Mouse (Mus musculus): ENCODE data around the gene Sgms2. TPM values are rescaled to one million over a fixed set of nuclear protein-coding genes. Genes with fewer than 3 reads are reported as not detected.
A peak's percentile ranks its signal among the peaks of the same experiment; 100 is the strongest.

Sgms2 gene
- total and polyA plus RNA-seq, 2 experiments from 2014 or later = 1.1 to 1.3 TPM

GRCm38 (mm10) chr3:131357643-131358042 is 133.6 kb downstream of the Sgms2 start:
- 80% methylated on average over 3 of the region's 3 CpGs for WGBS
- DNase-seq (ENCODE audit: low spot score) (no peak), ATAC-seq (ENCODE audit: insufficient read depth, low read depth) (no peak)
- H3K4me3 ChIP-seq (ENCODE audit: low read depth, low read length) = no peak overlapping the region
- no peaks in the 10 kb centered on the region for H3K36me3 ChIP-seq (replicated peaks; ENCODE audit: control insufficient read depth, insufficient read depth, low read length)
- TF ChIP-seq CTCF (IDR thresholded peaks at IDR 0.05; ENCODE audit: low read depth) (no peak), EP300 (IDR thresholded peaks at IDR 0.05; ENCODE audit: low read depth) (no peak)
- no peak overlapping the region for H3K9ac ChIP-seq (replicated peaks; ENCODE audit: low read depth, low read length)
- H3K4me1 ChIP-seq (ENCODE audit: control insufficient read depth, insufficient read depth) = no peaks in the 10 kb centered on the region
- H3K27me3 ChIP-seq (ENCODE audit: control insufficient read depth, insufficient read depth, low read length) = no peaks in the 10 kb centered on the region
- no peak overlapping the region for H3K4me2 ChIP-seq (ENCODE audit: low read depth, low read length)
- H3K27ac ChIP-seq (ENCODE audit: low read depth) = no peak overlapping the region
- H3K9me3 ChIP-seq (replicated peaks; ENCODE audit: control insufficient read depth, low read length) = no peaks in the 10 kb centered on the region

- H3K36me3 ChIP-seq (replicated peaks; ENCODE audit: control insufficient read depth, insufficient read depth, low read length) = no peaks in the 10 kb centered on the region
- TF ChIP-seq EP300 (IDR thresholded peaks at IDR 0.05; ENCODE audit: low read depth) = no peak
- no peak for TF ChIP-seq CTCF (IDR thresholded peaks at IDR 0.05; ENCODE audit: low read depth)
- 59% methylated on average over 5 of the region's 5 CpGs for WGBS
- ATAC-seq (ENCODE audit: insufficient read depth, low read depth) (no peak), DNase-seq (ENCODE audit: low spot score) (no peak)
- H3K4me3 ChIP-seq (ENCODE audit: low read depth, low read length) = no peak overlapping the region
- H3K27me3 ChIP-seq (ENCODE audit: control insufficient read depth, insufficient read depth, low read length) = no peaks in the 10 kb centered on the region
- H3K9ac ChIP-seq (replicated peaks; ENCODE audit: low read depth, low read length) = no peak overlapping the region
- H3K9me3 ChIP-seq (replicated peaks; ENCODE audit: control insufficient read depth, low read length) = no peaks in the 10 kb centered on the region
- no peaks in the 10 kb centered on the region for H3K4me1 ChIP-seq (ENCODE audit: control insufficient read depth, insufficient read depth)
- no peak overlapping the region for H3K4me2 ChIP-seq (ENCODE audit: low read depth, low read length)
- H3K27ac ChIP-seq (ENCODE audit: low read depth) = no peak overlapping the region
These were observed 135.2 kb downstream of the Sgms2 start for GRCm38 (mm10) chr3:131356026-131356425.

- H3K27me3 ChIP-seq (ENCODE audit: control insufficient read depth, insufficient read depth, low read length) = no peaks in the 10 kb centered on the region
- H3K36me3 ChIP-seq (replicated peaks; ENCODE audit: control insufficient read depth, insufficient read depth, low read length) = no peaks in the 10 kb centered on the region
- no peak overlapping the region for H3K4me2 ChIP-seq (ENCODE audit: low read depth, low read length)
- H3K9me3 ChIP-seq (replicated peaks; ENCODE audit: control insufficient read depth, low read length) = no peaks in the 10 kb centered on the region
- no peak for TF ChIP-seq CTCF (IDR thresholded peaks at IDR 0.05; ENCODE audit: low read depth)
- no peak for TF ChIP-seq EP300 (IDR thresholded peaks at IDR 0.05; ENCODE audit: low read depth)
- H3K4me1 ChIP-seq (ENCODE audit: control insufficient read depth, insufficient read depth) = no peaks in the 10 kb centered on the region
- 83% methylated on average over 7 of the region's 7 CpGs for WGBS
- DNase-seq (ENCODE audit: low spot score) (no peak), ATAC-seq (ENCODE audit: insufficient read depth, low read depth) (no peak)
- H3K4me3 ChIP-seq (ENCODE audit: low read depth, low read length) = no peak overlapping the region
- no peak overlapping the region for H3K9ac ChIP-seq (replicated peaks; ENCODE audit: low read depth, low read length)
- no peak overlapping the region for H3K27ac ChIP-seq (ENCODE audit: low read depth)
These were observed 140.7 kb downstream of the Sgms2 start for GRCm38 (mm10) chr3:131350539-131350938.

GRCm38 (mm10) chr3:131349013-131349412 is 142.2 kb downstream of the Sgms2 start:
- ATAC-seq (ENCODE audit: insufficient read depth, low read depth) = no peak
- H3K9me3 ChIP-seq (replicated peaks; ENCODE audit: control insufficient read depth, low read length) = no peaks in the 10 kb centered on the region
- H3K4me3 ChIP-seq (ENCODE audit: low read depth, low read length) = no peak overlapping the region
- H3K27me3 ChIP-seq (ENCODE audit: control insufficient read depth, insufficient read depth, low read length) = no peaks in the 10 kb centered on the region
- H3K27ac ChIP-seq (ENCODE audit: low read depth) = no peak overlapping the region
- WGBS = 73% methylated on average over 6 of the region's 6 CpGs
- DNase-seq (ENCODE audit: low spot score) = no peak
- no peak overlapping the region for H3K9ac ChIP-seq (replicated peaks; ENCODE audit: low read depth, low read length)
- no peak overlapping the region for H3K4me2 ChIP-seq (ENCODE audit: low read depth, low read length)
- no peaks in the 10 kb centered on the region for H3K36me3 ChIP-seq (replicated peaks; ENCODE audit: control insufficient read depth, insufficient read depth, low read length)
- TF ChIP-seq EP300 (IDR thresholded peaks at IDR 0.05; ENCODE audit: low read depth) = no peak
- TF ChIP-seq CTCF (IDR thresholded peaks at IDR 0.05; ENCODE audit: low read depth) = no peak
- no peaks in the 10 kb centered on the region for H3K4me1 ChIP-seq (ENCODE audit: control insufficient read depth, insufficient read depth)

GRCm38 (mm10) chr3:131348579-131348950 is 142.6 kb downstream of the Sgms2 start:
- H3K36me3 ChIP-seq (replicated peaks; ENCODE audit: control insufficient read depth, insufficient read depth, low read length) = no peaks in the 10 kb centered on the region
- no peak for DNase-seq (ENCODE audit: low spot score)
- no peak overlapping the region for H3K4me2 ChIP-seq (ENCODE audit: low read depth, low read length)

GRCm38 (mm10) chr3:131347831-131348578 is 143.2 kb downstream of the Sgms2 start:
- 60% methylated on average over 6 of the region's 6 CpGs for WGBS
- Histone ChIP-seq H3K4me1 (ENCODE audit: control insufficient read depth, insufficient read depth) (no peaks in the 10 kb centered on the region), H3K9me3 (replicated peaks; ENCODE audit: control insufficient read depth, low read length) (no peaks in the 10 kb centered on the region), H3K27ac (ENCODE audit: low read depth) (no peak overlapping the region), H3K9ac (replicated peaks; ENCODE audit: low read depth, low read length) (no peak overlapping the region), H3K4me3 (ENCODE audit: low read depth, low read length) (no peak overlapping the region), H3K4me2 (ENCODE audit: low read depth, low read length) (no peak overlapping the region), H3K36me3 (replicated peaks; ENCODE audit: control insufficient read depth, insufficient read depth, low read length) (no peaks in the 10 kb centered on the region), H3K27me3 (ENCODE audit: control insufficient read depth, insufficient read depth, low read length) (no peaks in the 10 kb centered on the region)
- no peak for ATAC-seq (ENCODE audit: insufficient read depth, low read depth)
- TF ChIP-seq EP300 (IDR thresholded peaks at IDR 0.05; ENCODE audit: low read depth) (no peak), CTCF (IDR thresholded peaks at IDR 0.05; ENCODE audit: low read depth) (peak; percentile 55)
- no peak for DNase-seq (ENCODE audit: low spot score)

More at GRCm38 (mm10) chr3:131348579-131348950, 142.6 kb downstream of the Sgms2 start:
- Histone ChIP-seq H3K27ac (ENCODE audit: low read depth) (no peak overlapping the region), H3K4me1 (ENCODE audit: control insufficient read depth, insufficient read depth) (no peaks in the 10 kb centered on the region), H3K9ac (replicated peaks; ENCODE audit: low read depth, low read length) (no peak overlapping the region), H3K9me3 (replicated peaks; ENCODE audit: control insufficient read depth, low read length) (no peaks in the 10 kb centered on the region), H3K4me3 (ENCODE audit: low read depth, low read length) (no peak overlapping the region), H3K27me3 (ENCODE audit: control insufficient read depth, insufficient read depth, low read length) (no peaks in the 10 kb centered on the region)
- TF ChIP-seq EP300 (IDR thresholded peaks at IDR 0.05; ENCODE audit: low read depth) (no peak), CTCF (IDR thresholded peaks at IDR 0.05; ENCODE audit: low read depth) (no peak)
- WGBS = 78% methylated on average over 3 of the region's 3 CpGs
- ATAC-seq (ENCODE audit: insufficient read depth, low read depth) = no peak

All from heart, postnatal 0 days (tissue).